Mouse (Mus musculus) cerebellum, adult 2 months (tissue): ENCODE measurements around the gene Pnn. TPM values are rescaled to one million over a fixed set of nuclear protein-coding genes. Genes with fewer than 3 reads are reported as not detected.

Experiments used
- DNase-seq, 2 experiments: peaks; one replicate each; pipeline ENCODE4 v3.0.0; 2021
- H3K27ac ChIP-seq: fragments of 200-500 bp; 2 replicates; pipeline ENCODE4 v1.5.1; 2012; ENCODE audit warnings: low read length, control low read depth, inconsistent platforms; ENCODE audit not compliant: insufficient read depth
- H3K27me3 ChIP-seq: fragments of 200-500 bp; 2 replicates; pipeline ENCODE4 v1.6.1; 2012; ENCODE audit warnings: inconsistent platforms, mild to moderate bottlenecking, low read length, moderate library complexity; ENCODE audit not compliant: control insufficient read depth, insufficient read depth
- H3K4me1 ChIP-seq: fragments of 200-500 bp; 2 replicates; pipeline ENCODE4 v1.6.1; 2011; ENCODE audit warnings: low read length; ENCODE audit not compliant: control insufficient read depth, insufficient read depth
- H3K4me3 ChIP-seq: fragments of 200-500 bp; replicated peaks from 2 replicates; pipeline ENCODE3; 2011; ENCODE audit warnings: mild to moderate bottlenecking, low read depth, low read length, control low read depth; ENCODE audit not compliant: insufficient read depth
- CTCF ChIP-seq: fragments of 200-500 bp; IDR thresholded peaks from 2 replicates; pipeline ENCODE4 v1.5.1; 2011; ENCODE audit warnings: low read depth, mild to moderate bottlenecking, control low read depth, low read length, moderate library complexity, borderline replicate concordance; ENCODE audit not compliant: insufficient read depth
- POLR2A ChIP-seq: fragments of 200-500 bp; IDR thresholded peaks from 2 replicates; pipeline ENCODE4 v1.6.1; 2011; ENCODE audit warnings: low read length, control low read depth, borderline replicate concordance; ENCODE audit not compliant: insufficient read depth
- WGBS: fragments of 180-500 bp; shearing (Covaris S2); methylation state at CpG from one replicate; pipeline ENCODE4 v1.1.7; 2018; 5-methylcytosine and 5-hydroxymethylcytosine counted together
- polyA plus RNA-seq: library from polyadenylated mRNA; depleted of rRNA; stranded (reverse); fragments of >200 nt; gene quantifications from 2 replicates; pipeline ENCODE4 v1.2.3, GENCODE M21; 2012; rRNA removed

Pnn gene
- polyA plus RNA-seq, 1 experiment = 81.5 TPM

GRCm38 (mm10) chr12:59106491-59106890, 39.8 kb downstream of the Pnn start:
- H3K27me3 ChIP-seq = no peaks in the 10 kb centered on the region
- 62% methylated on average over 5 of the region's 5 CpGs for WGBS
- TF ChIP-seq CTCF (no peak), POLR2A (no peak)
- H3K27ac ChIP-seq = no peak overlapping the region
- H3K4me1 ChIP-seq = no peaks in the 10 kb centered on the region
- H3K4me3 ChIP-seq = no peak overlapping the region
- no peak for DNase-seq

GRCm38 (mm10) chr12:59107926-59108325, 41.2 kb downstream of the Pnn start:
- DNase-seq = no peak
- Histone ChIP-seq H3K4me3 (no peak overlapping the region), H3K27ac (no peak overlapping the region), H3K4me1 (no peaks in the 10 kb centered on the region), H3K27me3 (no peaks in the 10 kb centered on the region)
- 87% methylated on average over 4 of the region's 4 CpGs for WGBS
- no peak for TF ChIP-seq POLR2A
- no peak for TF ChIP-seq CTCF

GRCm38 (mm10) chr12:59117184-59117583, 50.5 kb downstream of the Pnn start:
- Histone ChIP-seq H3K4me1 (no peaks in the 10 kb centered on the region), H3K27ac (no peak overlapping the region), H3K27me3 (no peaks in the 10 kb centered on the region), H3K4me3 (no peak overlapping the region)
- DNase-seq = no peak
- WGBS = 91% methylated on average over 3 of the region's 3 CpGs
- TF ChIP-seq CTCF = no peak
- TF ChIP-seq POLR2A = no peak

Other genes starting within 250 kb of the Pnn start
- gene Sec23a, start 54.9 kb upstream of the Pnn start, polyA plus RNA-seq = 48.4 and 48.5 TPM in 2 replicates
- gene Gemin2, start 53.5 kb upstream of the Pnn start, polyA plus RNA-seq = 8.0 and 9.3 TPM in 2 replicates
- 140 and 143 TPM in 2 replicates for gene Trappc6b, start 5.4 kb upstream of the Pnn start, polyA plus RNA-seq
- gene Mia2, start 28.9 kb downstream of the Pnn start, polyA plus RNA-seq = 59.2 and 59.8 TPM in 2 replicates
- 45.2 and 45.5 TPM in 2 replicates for gene Fbxo33, start 152.8 kb downstream of the Pnn start, polyA plus RNA-seq